Mouse (Mus musculus): ENCODE measurements around the gene Derl3.

- TF ChIP-seq CTCF (IDR thresholded peaks at IDR 0.05; ENCODE audit: borderline replicate concordance, extremely low read depth, insufficient read depth, insufficient read length) (no peak), POLR2A (IDR thresholded peaks at IDR 0.05; ENCODE audit: borderline replicate concordance, extremely low read depth, insufficient read depth, insufficient read length, poor library complexity, severe bottlenecking) (no peak)
These were observed 11.4 kb upstream of the Derl3 start for GRCm38 (mm10) chr10:75881578-75882432.
